Mouse (Mus musculus) embryonic facial prominence, embryonic 14.5 days (tissue): ENCODE measurements around the gene Gm48551. TPM values are rescaled to one million over a fixed set of nuclear protein-coding genes. Genes with fewer than 3 reads are reported as not detected.
A peak's percentile ranks its signal among the peaks of the same experiment; 100 is the strongest.

Experiments
- ATAC-seq: fragments of 200-750 bp; cut with Nextera tagmentation; 2 replicates; pipeline ENCODE4 v1.8.0; 2017; ENCODE audit warnings: low read depth, moderate number of reproducible peaks, moderate TSS enrichment
- DNase-seq: peaks from one replicate; pipeline ENCODE4 v3.0.0-alpha.2; 2015; ENCODE audit warnings: low spot score
- H3K27ac ChIP-seq: fragments of 300-500 bp; sonication (generic); replicated peaks from 2 replicates; pipeline ENCODE4 v1.5.1; 2014; ENCODE audit warnings: low read depth, mild to moderate bottlenecking, low read length, moderate library complexity
- H3K27me3 ChIP-seq: fragments of 300-500 bp; sonication (generic); replicated peaks from 2 replicates; pipeline ENCODE4 v1.6.1; 2014; ENCODE audit warnings: low read length; ENCODE audit not compliant: control insufficient read depth, insufficient read depth
- H3K36me3 ChIP-seq: fragments of 300-500 bp; sonication (generic); 2 replicates; pipeline ENCODE4 v1.6.1; 2014; ENCODE audit warnings: low read length, mixed read lengths; ENCODE audit not compliant: control insufficient read depth, insufficient read depth
- H3K4me1 ChIP-seq: fragments of 300-500 bp; sonication (generic); 2 replicates; pipeline ENCODE4 v1.6.1; 2014; ENCODE audit warnings: antibody characterized with exemption, low read length; ENCODE audit not compliant: control insufficient read depth, insufficient read depth
- H3K4me2 ChIP-seq: fragments of 300-500 bp; sonication (generic); 2 replicates; pipeline ENCODE4 v1.6.1; 2014; ENCODE audit warnings: low read depth, mild to moderate bottlenecking, low read length, moderate library complexity, mixed read lengths
- H3K4me3 ChIP-seq: fragments of 300-500 bp; sonication (generic); 2 replicates; pipeline ENCODE4 v1.5.1; 2014; ENCODE audit warnings: low read depth, mild to moderate bottlenecking, low read length
- H3K9ac ChIP-seq: fragments of 300-500 bp; sonication (generic); 2 replicates; pipeline ENCODE4 v1.6.1; 2014; ENCODE audit warnings: low read depth, mild to moderate bottlenecking, low read length, moderate library complexity, mixed read lengths
- H3K9me3 ChIP-seq: fragments of 300-500 bp; sonication (generic); 2 replicates; pipeline ENCODE4 v1.6.1; 2016; ENCODE audit warnings: low read length; ENCODE audit not compliant: control insufficient read depth
- WGBS: fragments of 180-500 bp; shearing (Covaris S2); extraction: QIAGEN DNeasy Blood & Tissue Kit; methylation state at CpG from one replicate; pipeline ENCODE4 v1.1.7; 2014; 5-methylcytosine and 5-hydroxymethylcytosine counted together
- polyA plus RNA-seq: library from polyadenylated mRNA; unstranded; fragments of >200 nt; fragmentation: Nextera tagmentation; extraction: Ambion mirVana; gene quantifications from 2 replicates; pipeline ENCODE4 v1.2.1, GENCODE M21; 2014

Gm48551 gene
- polyA plus RNA-seq, 1 experiment from 2014 or later, result 2.6 TPM

DNA sequence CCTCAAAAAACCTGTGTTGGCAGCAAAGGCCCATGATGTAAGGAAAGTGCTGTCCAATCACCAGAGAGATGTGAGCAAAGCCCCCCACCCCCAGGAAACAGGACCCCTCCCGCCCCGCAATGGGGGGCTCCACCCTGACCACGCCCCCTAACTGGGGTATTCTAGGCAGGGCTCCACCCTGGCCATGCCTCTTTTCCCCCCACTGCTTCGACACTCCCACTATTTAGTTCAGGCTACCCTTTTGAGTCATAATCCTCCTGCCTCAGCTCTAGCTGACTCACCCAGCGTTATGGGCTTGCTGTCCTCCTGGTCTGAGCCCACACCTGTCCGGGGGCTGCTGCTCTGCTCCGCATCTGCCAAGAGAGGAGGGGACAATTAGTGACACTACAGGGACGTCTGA is 25.1 kb downstream of the Gm48551 start:
- no peak overlapping the region for H3K4me2 ChIP-seq
- 0 out of 2 replicates have a peak overlapping the region, but pooled peaks have one; percentile 40 for H3K27ac ChIP-seq
- H3K9me3 ChIP-seq, result no peaks in the 10 kb centered on the region
- DNase-seq (no peak), ATAC-seq (no peak)
- H3K4me3 ChIP-seq, result no peak overlapping the region
- 21% methylated on average over 6 of the region's 8 CpGs for WGBS
- H3K9ac ChIP-seq, result no peak overlapping the region
- peaks cover 58% of the 10 kb centered on the region for H3K36me3 ChIP-seq
- no peaks in the 10 kb centered on the region for H3K27me3 ChIP-seq
- peaks cover 56% of the 10 kb centered on the region for H3K4me1 ChIP-seq

DNA sequence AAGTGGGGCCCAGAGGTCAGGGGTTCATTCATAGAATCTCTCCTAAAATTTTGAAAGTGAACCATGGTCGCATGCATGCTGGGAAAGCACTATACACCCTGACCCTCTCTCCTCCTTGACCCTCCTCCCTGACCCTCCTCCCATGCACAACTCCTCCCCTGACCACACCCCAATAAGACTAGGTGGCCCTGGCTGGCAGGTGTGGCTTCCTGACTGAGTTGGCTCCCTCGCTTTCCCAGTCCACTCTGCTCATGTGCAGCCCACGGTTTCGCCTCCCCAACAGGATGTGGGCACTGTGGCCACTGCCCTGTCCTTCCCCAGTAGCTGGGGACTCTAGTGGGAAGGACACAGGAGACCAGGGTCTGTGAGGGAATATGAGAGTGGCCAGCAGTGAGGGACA is 26.1 kb downstream of the Gm48551 start:
- peaks cover 64% of the 10 kb centered on the region for H3K4me1 ChIP-seq
- no peaks in the 10 kb centered on the region for H3K27me3 ChIP-seq
- peak overlapping the region; percentile 40; the same call in 1 of the 2 replicates for H3K27ac ChIP-seq
- WGBS, result 56% methylated on average over 4 of the region's 4 CpGs
- no peak overlapping the region for H3K9ac ChIP-seq
- H3K36me3 ChIP-seq, result peaks cover 49% of the 10 kb centered on the region
- H3K9me3 ChIP-seq, result no peaks in the 10 kb centered on the region
- no peak overlapping the region for H3K4me3 ChIP-seq
- no peak for ATAC-seq
- no peak for DNase-seq
- H3K4me2 ChIP-seq, result no peak overlapping the region

DNA sequence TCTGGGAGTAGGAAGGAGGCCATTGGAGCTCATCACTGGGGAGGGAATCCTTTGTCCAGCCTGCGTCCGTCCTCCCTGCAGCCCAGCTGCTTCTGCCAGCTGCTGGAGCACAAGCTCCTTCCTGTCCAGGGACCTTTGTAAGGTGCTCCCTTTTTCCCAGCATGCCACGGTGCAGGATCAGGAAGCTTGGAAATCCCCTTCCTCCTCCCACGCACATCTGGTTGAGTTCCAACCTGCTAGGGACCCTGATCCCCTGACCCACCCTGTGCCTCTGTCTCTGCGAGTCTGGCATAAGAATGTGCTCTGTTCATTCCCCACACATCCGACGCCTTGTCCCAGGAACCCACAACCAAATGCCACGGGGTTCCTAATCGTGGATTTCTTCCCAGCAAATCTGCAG is 26.7 kb downstream of the Gm48551 start:
- DNase-seq (no peak), ATAC-seq (no peak)
- H3K4me3 ChIP-seq, result no peak overlapping the region
- no peak overlapping the region for H3K4me2 ChIP-seq
- peaks cover 43% of the 10 kb centered on the region for H3K36me3 ChIP-seq
- H3K27ac ChIP-seq, result peak overlapping the region; percentile 84
- no peaks in the 10 kb centered on the region for H3K9me3 ChIP-seq
- no peaks in the 10 kb centered on the region for H3K27me3 ChIP-seq
- no peak overlapping the region for H3K9ac ChIP-seq
- WGBS, result 68% methylated on average over 9 of the region's 9 CpGs
- peaks cover 70% of the 10 kb centered on the region for H3K4me1 ChIP-seq

DNA sequence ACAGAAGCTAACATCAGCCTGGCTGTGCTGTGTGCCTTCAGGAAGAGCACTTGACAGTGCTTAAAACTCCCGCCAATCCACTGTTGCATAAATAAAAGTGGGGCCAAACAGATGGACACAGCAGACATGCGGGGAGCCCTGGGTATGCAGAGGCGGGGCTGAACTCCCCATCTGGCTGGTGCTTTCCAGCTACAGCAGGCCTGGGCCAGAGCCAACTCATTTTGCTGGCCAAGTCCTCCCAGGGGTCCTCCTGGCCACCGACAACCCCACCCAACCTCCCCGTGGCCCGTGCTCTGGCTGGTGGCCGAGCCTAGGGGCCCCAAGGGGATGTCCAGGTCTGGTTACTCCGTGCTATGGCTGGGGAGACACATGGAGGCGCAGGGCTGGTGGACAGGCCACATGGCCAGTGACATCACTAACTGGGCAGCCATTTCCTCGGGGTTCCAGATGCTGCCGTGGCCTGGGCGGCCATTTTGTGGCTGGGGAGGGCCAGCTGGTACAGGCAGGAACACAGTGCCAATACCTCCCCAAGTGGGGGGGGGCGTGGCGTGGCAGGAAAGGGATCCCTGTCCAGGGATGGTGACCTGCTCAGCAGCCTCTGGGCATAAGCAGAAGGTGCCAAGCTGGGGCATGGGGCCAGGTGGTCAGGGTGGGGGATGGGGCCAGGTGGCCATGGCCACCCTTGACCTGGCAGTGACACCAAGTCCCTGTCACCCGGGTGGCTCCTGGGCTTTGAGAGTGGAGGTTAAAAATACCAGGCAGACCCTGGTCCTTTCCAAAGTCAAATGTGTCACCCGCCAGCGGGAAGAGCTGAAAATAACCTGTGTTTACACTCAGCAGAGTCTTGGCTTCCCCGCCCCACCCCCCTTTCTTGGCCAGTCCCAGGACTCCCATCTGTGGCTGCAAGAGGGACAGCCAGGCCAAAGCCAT is 27.5 kb downstream of the Gm48551 start:
- WGBS, result 58% methylated on average over 10 of the region's 18 CpGs
- H3K27ac ChIP-seq, result peak overlapping the region; percentile 84

DNA sequence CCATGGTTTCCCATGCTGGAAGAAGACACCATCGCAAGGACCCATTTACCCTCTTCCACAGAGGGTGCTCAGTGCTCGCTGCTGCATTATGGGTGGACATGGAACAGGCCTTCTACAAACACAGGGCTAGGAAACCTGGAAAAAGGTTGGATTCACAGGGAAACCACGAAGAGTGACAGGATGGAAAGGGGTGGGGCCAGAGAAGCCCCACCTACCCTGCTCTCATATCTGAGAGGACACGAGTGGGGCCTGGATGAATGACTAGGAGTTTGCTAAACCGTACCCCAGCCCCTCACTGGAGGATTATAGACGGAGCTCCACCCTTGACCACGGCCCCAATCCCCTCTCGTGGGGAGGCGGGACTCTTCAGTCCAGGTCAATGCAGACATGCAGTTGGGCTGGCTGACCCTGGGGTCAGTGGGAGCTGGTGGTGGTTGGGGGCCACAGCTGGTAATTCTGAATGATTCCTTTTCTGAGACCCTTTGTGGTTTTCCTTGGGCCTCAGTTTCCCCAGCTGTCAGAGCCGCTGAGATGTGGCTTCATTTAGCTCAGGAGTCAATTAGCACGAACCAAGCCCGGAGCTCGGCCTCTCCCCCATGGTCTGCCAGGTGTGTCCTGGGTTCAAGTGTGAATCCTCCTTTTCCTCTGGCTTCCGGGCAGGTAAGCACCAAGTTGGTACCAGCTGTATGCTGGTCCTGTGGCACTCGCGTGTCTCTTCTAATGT is 28.5 kb downstream of the Gm48551 start:
- Histone ChIP-seq H3K4me1 (peaks cover 76% of the 10 kb centered on the region), H3K36me3 (peaks cover 29% of the 10 kb centered on the region), H3K27me3 (no peaks in the 10 kb centered on the region), H3K27ac (peak overlapping the region; percentile 84; the same call in 1 of the 2 replicates), H3K4me3 (no peak overlapping the region), H3K9me3 (no peaks in the 10 kb centered on the region), H3K4me2 (no peak overlapping the region), H3K9ac (no peak overlapping the region)
- ATAC-seq (no peak), DNase-seq (no peak)
- 71% methylated on average over 16 of the region's 16 CpGs for WGBS

More for the DNA sequence above, 27.5 kb downstream of the Gm48551 start:
- H3K36me3 ChIP-seq, result peaks cover 35% of the 10 kb centered on the region
- no peak overlapping the region for H3K9ac ChIP-seq
- H3K4me2 ChIP-seq, result no peak overlapping the region
- H3K4me1 ChIP-seq, result peaks cover 77% of the 10 kb centered on the region
- H3K4me3 ChIP-seq, result no peak overlapping the region
- DNase-seq (peak; percentile 74), ATAC-seq (peak; percentile 9; the same call in 1 of the 2 replicates)
- H3K9me3 ChIP-seq, result no peaks in the 10 kb centered on the region
- H3K27me3 ChIP-seq, result no peaks in the 10 kb centered on the region

DNA sequence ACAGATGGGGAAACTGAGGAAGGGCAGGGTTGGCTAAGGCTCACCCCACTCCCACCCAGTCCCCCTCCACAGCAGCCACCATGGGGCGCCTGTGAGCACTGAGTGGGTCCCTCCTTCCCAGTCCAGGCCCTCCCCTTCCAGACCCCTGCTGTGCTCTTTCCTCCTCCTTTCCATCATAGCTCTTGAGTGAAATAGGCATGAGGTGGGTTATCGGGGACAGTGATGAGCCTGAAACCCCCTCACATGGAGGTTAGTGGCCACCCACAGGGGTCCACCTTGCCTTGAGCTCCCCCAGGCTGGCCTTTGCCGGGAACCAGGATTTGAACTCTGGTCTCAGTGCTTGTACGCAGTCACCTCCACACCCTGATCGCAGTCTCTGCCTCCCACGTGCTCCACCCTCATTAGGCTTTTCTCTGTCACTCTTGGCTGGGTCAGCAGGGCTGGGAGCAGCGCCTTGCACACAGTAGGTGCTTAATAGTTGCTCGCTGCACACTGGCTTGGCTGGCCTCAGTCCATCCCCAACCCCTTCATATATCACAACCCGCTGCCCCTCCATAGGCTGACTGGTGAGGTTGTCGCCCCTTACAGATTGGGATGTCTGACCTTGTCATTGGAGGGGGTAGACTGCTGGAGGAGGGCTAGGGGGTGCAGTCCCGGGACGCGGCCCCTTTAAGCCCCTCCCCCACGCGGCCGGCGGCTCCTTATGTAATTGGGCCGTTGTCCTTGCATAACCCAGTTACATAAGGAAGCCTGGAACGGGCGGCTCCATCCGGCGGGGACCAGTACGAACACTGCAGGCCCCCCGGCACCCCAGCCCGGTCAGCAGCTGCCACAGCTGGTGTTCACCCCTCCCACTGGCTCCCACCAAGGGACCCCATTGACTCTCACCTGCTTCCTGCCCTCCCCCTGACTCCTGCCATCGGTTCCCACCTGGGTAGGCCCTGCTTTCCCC is 29.3 kb downstream of the Gm48551 start:
- Histone ChIP-seq H3K4me3 (peak overlapping the region; percentile 1; the same call in 1 of the 2 replicates), H3K4me1 (peaks cover 69% of the 10 kb centered on the region), H3K36me3 (peaks cover 28% of the 10 kb centered on the region; the same call in 1 of the 2 replicates), H3K4me2 (peak overlapping the region; percentile 35), H3K27me3 (no peaks in the 10 kb centered on the region), H3K9me3 (no peaks in the 10 kb centered on the region), H3K27ac (peak overlapping the region; percentile 84), H3K9ac (peak overlapping the region; percentile 35; the same call in 1 of the 2 replicates)
- 41% methylated on average over 17 of the region's 26 CpGs for WGBS
- peak; percentile 86 for DNase-seq
- ATAC-seq, result peak; percentile 5; the same call in 1 of the 2 replicates

DNA sequence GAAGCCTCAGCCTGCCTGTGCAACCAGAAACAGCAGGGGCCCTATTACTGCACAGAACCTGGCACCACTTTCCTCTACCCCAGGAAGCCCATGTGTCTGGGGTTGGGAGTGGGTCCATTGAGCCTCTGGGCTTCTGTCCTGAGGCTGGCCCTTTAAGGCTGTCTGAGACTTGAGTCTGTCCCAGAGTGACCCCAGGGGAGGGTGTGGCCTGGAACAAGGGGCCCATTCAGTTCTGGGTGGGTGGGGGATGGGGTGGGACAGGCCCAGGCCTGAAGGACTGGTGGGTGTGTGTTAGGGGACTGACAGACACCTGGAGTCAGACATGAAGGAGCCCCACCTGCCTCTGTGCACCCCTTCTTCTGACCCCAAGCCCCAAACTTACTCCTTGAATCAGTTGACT is 30.4 kb downstream of the Gm48551 start:
- peaks cover 60% of the 10 kb centered on the region for H3K4me1 ChIP-seq
- no peak overlapping the region for H3K4me3 ChIP-seq
- H3K4me2 ChIP-seq, result peak overlapping the region; percentile 35
- H3K9ac ChIP-seq, result no peak overlapping the region
- DNase-seq (peak; percentile 73), ATAC-seq (no peak)
- H3K27ac ChIP-seq, result peak overlapping the region; percentile 84; the same call in 1 of the 2 replicates
- no peaks in the 10 kb centered on the region for H3K27me3 ChIP-seq
- no peaks in the 10 kb centered on the region for H3K9me3 ChIP-seq
- peaks cover 33% of the 10 kb centered on the region for H3K36me3 ChIP-seq

DNA sequence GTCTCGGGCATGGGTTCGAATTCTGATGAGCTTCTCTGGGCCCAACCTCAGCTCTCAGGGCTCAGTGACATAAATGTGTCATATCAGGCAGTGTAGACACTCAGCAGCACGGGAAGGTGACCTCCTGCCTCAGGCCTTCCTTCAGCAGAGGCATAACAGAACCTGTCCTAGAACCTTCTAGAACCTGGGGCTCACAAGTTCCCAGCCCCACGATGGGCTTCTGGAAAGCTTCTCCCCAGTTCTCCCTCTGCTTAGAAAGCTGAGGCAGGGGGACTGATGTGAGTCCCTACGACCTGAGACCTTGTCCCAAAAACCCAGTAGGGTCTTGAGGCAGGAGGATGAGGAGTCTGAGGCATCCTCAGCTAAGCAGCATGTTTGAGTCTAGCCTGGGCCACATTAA is 30.9 kb downstream of the Gm48551 start:
- no peak for DNase-seq
- Histone ChIP-seq H3K4me2 (no peak overlapping the region; the same call in 1 of the 2 replicates), H3K4me1 (peaks cover 59% of the 10 kb centered on the region), H3K9me3 (no peaks in the 10 kb centered on the region), H3K36me3 (peaks cover 37% of the 10 kb centered on the region), H3K4me3 (no peak overlapping the region), H3K9ac (no peak overlapping the region), H3K27me3 (no peaks in the 10 kb centered on the region), H3K27ac (peak overlapping the region; percentile 48)
- WGBS, result 85% methylated on average over 5 of the region's 5 CpGs
- ATAC-seq, result no peak
